Mouse (Mus musculus): ENCODE results near the gene Ptgis. TPM values are rescaled to one million over a fixed set of nuclear protein-coding genes. Genes with fewer than 3 reads are reported as not detected.

Gene Ptgis
- polyA plus RNA-seq, 2 experiments = 0.36 to 0.46 TPM

DNA sequence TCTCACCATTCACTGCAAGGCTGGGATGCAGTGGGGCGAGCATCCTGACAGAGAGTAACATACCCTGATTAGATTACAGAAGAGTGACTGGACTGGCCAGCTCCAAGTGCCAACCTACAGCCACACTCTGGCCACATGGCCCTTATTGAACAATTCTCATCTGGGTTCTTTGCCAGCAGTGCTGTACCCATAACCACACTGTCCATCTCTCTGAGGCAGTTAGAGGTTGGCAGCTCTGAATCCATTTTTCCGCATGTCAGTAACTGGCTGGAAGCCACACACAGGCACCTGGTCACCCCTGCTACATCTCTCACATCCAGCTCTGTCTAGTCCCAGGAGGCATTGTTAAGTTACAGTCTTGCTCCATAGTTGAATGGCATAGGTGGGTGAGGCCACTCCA is 96.5 kb downstream of the Ptgis start:
- H3K9me3 ChIP-seq (ENCODE audit: control insufficient read depth, low read length) = no peaks in the 10 kb centered on the region
- H3K36me3 ChIP-seq (replicated peaks; ENCODE audit: control insufficient read depth, insufficient read depth, low read depth) = no peaks in the 10 kb centered on the region
- H3K4me1 ChIP-seq (replicated peaks; ENCODE audit: control insufficient read depth in 2 of 2, insufficient read depth in 2 of 2, low read length in 1 of 2) = peaks cover 12 to 15% of the 10 kb centered on the region in 2 experiments
- H3K27ac ChIP-seq = no peak overlapping the region
- ATAC-seq (ENCODE audit: insufficient read depth) = no peak
- DNase-seq (ENCODE audit: low read depth in 3 of 3, low spot score in 3 of 3) = no peak
- peaks cover 10% of the 10 kb centered on the region for H3K27me3 ChIP-seq (ENCODE audit: control insufficient read depth, insufficient read depth, low read length)
- H3K4me2 ChIP-seq (ENCODE audit: low read depth) = no peak overlapping the region
- WGBS (ENCODE audit: insufficient replicate concordance) = 49% methylated on average over 2 of the region's 2 CpGs
- no peak overlapping the region for H3K4me3 ChIP-seq (ENCODE audit: insufficient read depth in 1 of 2, low read depth in 2 of 2, low read length in 2 of 2)
- TF ChIP-seq CTCF (IDR thresholded peaks at IDR 0.05; ENCODE audit: low read depth) = no peak
- no peak for TF ChIP-seq EP300 (IDR thresholded peaks at IDR 0.05; ENCODE audit: low read depth)
- no peak overlapping the region for H3K9ac ChIP-seq (replicated peaks)

DNA sequence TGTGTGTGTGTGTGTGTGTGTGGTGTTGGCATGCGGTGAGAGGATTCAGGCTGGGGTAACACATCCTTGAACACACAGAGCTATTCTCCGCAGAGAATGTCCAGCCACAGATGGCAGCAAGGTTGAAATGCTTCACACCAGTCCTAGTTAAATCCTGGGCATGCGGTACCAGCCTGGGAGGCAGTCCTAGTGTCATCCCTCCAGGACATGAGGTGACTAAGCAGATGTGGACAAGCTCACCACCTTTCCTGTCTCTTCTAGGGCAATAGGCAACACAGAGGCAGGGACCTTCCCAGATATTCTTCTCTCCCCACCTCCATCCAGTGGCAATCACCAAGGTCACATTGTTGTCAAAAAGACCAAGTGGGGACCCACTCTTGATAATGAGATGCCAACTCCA is 98.1 kb downstream of the Ptgis start:
- Histone ChIP-seq H3K4me3 (ENCODE audit: insufficient read depth in 1 of 2, low read depth in 2 of 2, low read length in 2 of 2) (no peak overlapping the region), H3K9ac (replicated peaks) (no peak overlapping the region), H3K9me3 (ENCODE audit: control insufficient read depth, low read length) (no peaks in the 10 kb centered on the region), H3K27ac (no peak overlapping the region), H3K4me1 (replicated peaks; ENCODE audit: control insufficient read depth in 2 of 2, insufficient read depth in 2 of 2, low read length in 1 of 2) (peaks cover 12 to 15% of the 10 kb centered on the region in 2 experiments), H3K27me3 (ENCODE audit: control insufficient read depth, insufficient read depth, low read length) (peaks cover 10% of the 10 kb centered on the region), H3K36me3 (replicated peaks; ENCODE audit: control insufficient read depth, insufficient read depth, low read depth) (no peaks in the 10 kb centered on the region), H3K4me2 (ENCODE audit: low read depth) (peak overlapping the region; percentile 18)
- peak; percentile 40; the same call in 1 of the 2 replicates for ATAC-seq (ENCODE audit: insufficient read depth)
- WGBS (ENCODE audit: insufficient replicate concordance) = 67% methylated on average over 3 of the region's 3 CpGs
- DNase-seq (ENCODE audit: low read depth in 3 of 3, low spot score in 3 of 3) = no peak
- TF ChIP-seq EP300 (IDR thresholded peaks at IDR 0.05; ENCODE audit: low read depth) (no peak), CTCF (IDR thresholded peaks at IDR 0.05; ENCODE audit: low read depth) (no peak)

DNA sequence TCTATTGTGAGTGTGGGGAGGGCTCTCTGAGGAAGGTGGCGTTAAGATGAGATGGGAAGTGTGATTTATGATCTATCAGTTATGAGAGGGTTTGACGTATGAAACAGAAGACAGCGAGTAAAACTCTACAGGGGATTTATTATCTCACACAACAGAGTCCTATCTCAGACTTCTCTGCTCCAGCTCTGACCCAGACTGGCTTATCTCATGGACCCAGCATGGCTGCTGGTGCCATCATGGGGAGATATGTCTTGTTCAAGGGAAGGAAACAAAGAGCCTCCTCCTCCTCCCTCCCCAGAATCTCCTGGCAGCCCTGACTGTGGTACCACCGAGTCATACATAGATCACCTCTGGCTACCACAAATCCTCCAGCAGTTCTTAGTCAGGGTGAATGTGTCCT is 98.6 kb downstream of the Ptgis start:
- ATAC-seq (ENCODE audit: insufficient read depth) (peak; percentile 92), DNase-seq (ENCODE audit: low read depth in 3 of 3, low spot score in 3 of 3) (peak; percentile 47 to 62 (median 60))
- H3K27ac ChIP-seq = no peak overlapping the region
- no peak overlapping the region for H3K4me3 ChIP-seq (ENCODE audit: insufficient read depth in 1 of 2, low read depth in 2 of 2, low read length in 2 of 2)
- no peak overlapping the region for H3K9ac ChIP-seq (replicated peaks)
- no peaks in the 10 kb centered on the region for H3K36me3 ChIP-seq (replicated peaks; ENCODE audit: control insufficient read depth, insufficient read depth, low read depth)
- peaks cover 10% of the 10 kb centered on the region for H3K27me3 ChIP-seq (ENCODE audit: control insufficient read depth, insufficient read depth, low read length)
- TF ChIP-seq CTCF (IDR thresholded peaks at IDR 0.05; ENCODE audit: low read depth) (no peak), EP300 (IDR thresholded peaks at IDR 0.05; ENCODE audit: low read depth) (peak; percentile 88)
- H3K9me3 ChIP-seq (ENCODE audit: control insufficient read depth, low read length) = no peaks in the 10 kb centered on the region
- peaks cover 12 to 15% of the 10 kb centered on the region in 2 experiments for H3K4me1 ChIP-seq (replicated peaks; ENCODE audit: control insufficient read depth in 2 of 2, insufficient read depth in 2 of 2, low read length in 1 of 2)
- peak overlapping the region; percentile 18 for H3K4me2 ChIP-seq (ENCODE audit: low read depth)
- 17% methylated on average over 4 of the region's 4 CpGs for WGBS (ENCODE audit: insufficient replicate concordance)

Other genes with a start within 250 kb of the Ptgis start
- 8.8 and 11.4 TPM in 2 replicates for gene Stau1, start 244.3 kb downstream of the Ptgis start, polyA plus RNA-seq (2012; rRNA removed)
- gene Stau1, start 244.3 kb downstream of the Ptgis start, polyA plus RNA-seq (2014; fragmentation: Nextera tagmentation; extraction: Ambion mirVana) = 15.6 and 17.9 TPM in 2 replicates
- gene Ddx27, start 225.4 kb downstream of the Ptgis start, polyA plus RNA-seq (2012; rRNA removed) = 26.4 and 39.5 TPM in 2 replicates
- gene Ddx27, start 225.4 kb downstream of the Ptgis start, polyA plus RNA-seq (2014; fragmentation: Nextera tagmentation; extraction: Ambion mirVana) = 26.5 and 30.2 TPM in 2 replicates
- gene Znfx1, start 177.6 kb downstream of the Ptgis start, polyA plus RNA-seq (2012; rRNA removed) = 7.7 and 7.8 TPM in 2 replicates
- 6.7 and 8.2 TPM in 2 replicates for gene Znfx1, start 177.6 kb downstream of the Ptgis start, polyA plus RNA-seq (2014; fragmentation: Nextera tagmentation; extraction: Ambion mirVana)
- 0.12 and 0.15 TPM in 2 replicates for gene Kcnb1, start 50.4 kb downstream of the Ptgis start, polyA plus RNA-seq (2012; rRNA removed)
- 0.03 and 0.08 TPM in 2 replicates for gene Kcnb1, start 50.4 kb downstream of the Ptgis start, polyA plus RNA-seq (2014; fragmentation: Nextera tagmentation; extraction: Ambion mirVana)
- 2.3 TPM in 2 replicates for gene B4galt5, start 108.6 kb upstream of the Ptgis start, polyA plus RNA-seq (2012; rRNA removed)
- 2.3 and 2.7 TPM in 2 replicates for gene B4galt5, start 108.6 kb upstream of the Ptgis start, polyA plus RNA-seq (2014; fragmentation: Nextera tagmentation; extraction: Ambion mirVana)
- gene Slc9a8, start 181.1 kb upstream of the Ptgis start, polyA plus RNA-seq (2012; rRNA removed) = 13.9 and 18.1 TPM in 2 replicates
- 8.7 and 9.1 TPM in 2 replicates for gene Slc9a8, start 181.1 kb upstream of the Ptgis start, polyA plus RNA-seq (2014; fragmentation: Nextera tagmentation; extraction: Ambion mirVana)